Mouse (Mus musculus) heart, postnatal 0 days (tissue): Measurements from ENCODE around the gene Tbx1. TPM values are rescaled to one million over a fixed set of nuclear protein-coding genes. Genes with fewer than 3 reads are reported as not detected.
A peak's percentile ranks its signal among the peaks of the same experiment; 100 is the strongest.

Experiments used
- ATAC-seq: fragments of 200-750 bp; cut with Nextera tagmentation; 2 replicates; pipeline ENCODE4 v1.8.0; 2017; ENCODE audit warnings: low read depth, moderate number of reproducible peaks, moderate library complexity; ENCODE audit not compliant: insufficient read depth
- DNase-seq: peaks from one replicate; pipeline ENCODE4 v3.0.0-alpha.2; 2016; ENCODE audit warnings: low spot score
- H3K27ac ChIP-seq: fragments of 300-500 bp; sonication (generic); 2 replicates; pipeline ENCODE4 v1.5.1; 2014; ENCODE audit warnings: low read depth, mild to moderate bottlenecking
- H3K27me3 ChIP-seq: fragments of 300-500 bp; sonication (generic); 2 replicates; pipeline ENCODE4 v1.6.1; 2014; ENCODE audit warnings: low read length, mixed read lengths; ENCODE audit not compliant: control insufficient read depth, insufficient read depth
- H3K36me3 ChIP-seq: fragments of 300-500 bp; sonication (generic); replicated peaks from 2 replicates; pipeline ENCODE4 v1.6.1; 2014; ENCODE audit warnings: low read length, mixed read lengths; ENCODE audit not compliant: control insufficient read depth, insufficient read depth
- H3K4me1 ChIP-seq: fragments of 300-500 bp; sonication (generic); 2 replicates; pipeline ENCODE4 v1.6.1; 2014; ENCODE audit warnings: antibody characterized with exemption; ENCODE audit not compliant: control insufficient read depth, insufficient read depth
- H3K4me2 ChIP-seq: fragments of 300-500 bp; sonication (generic); 2 replicates; pipeline ENCODE4 v1.6.1; 2014; ENCODE audit warnings: low read depth, mild to moderate bottlenecking, low read length, moderate library complexity
- H3K4me3 ChIP-seq: fragments of 300-500 bp; sonication (generic); 2 replicates; pipeline ENCODE4 v1.5.1; 2014; ENCODE audit warnings: low read depth, low read length
- H3K9ac ChIP-seq: fragments of 300-500 bp; sonication (generic); replicated peaks from 2 replicates; pipeline ENCODE4 v1.6.1; 2014; ENCODE audit warnings: low read depth, low read length, mixed read lengths
- H3K9me3 ChIP-seq: fragments of 300-500 bp; sonication (generic); replicated peaks from 2 replicates; pipeline ENCODE4 v1.6.1; 2016; ENCODE audit warnings: low read length; ENCODE audit not compliant: control insufficient read depth
- CTCF ChIP-seq: IDR thresholded peaks from 2 replicates; pipeline ENCODE4 v1.5.1; 2016; ENCODE audit warnings: antibody characterized with exemption, control low read depth, low read depth
- EP300 ChIP-seq: IDR thresholded peaks from 2 replicates; pipeline ENCODE4 v1.6.1; 2016; ENCODE audit warnings: antibody characterized with exemption, low read depth
- WGBS: fragments of 180-500 bp; shearing (Covaris S2); extraction: QIAGEN DNeasy Blood & Tissue Kit; methylation state at CpG from one replicate; pipeline ENCODE4 v1.1.7; 2014; 5-methylcytosine and 5-hydroxymethylcytosine counted together
- polyA plus RNA-seq: library from polyadenylated mRNA; unstranded; fragments of >200 nt; fragmentation: Nextera tagmentation; extraction: Ambion mirVana; gene quantifications from 2 replicates; pipeline ENCODE4 v1.2.1, GENCODE M21; 2015
- total RNA-seq: library from RNA; depleted of rRNA; stranded (reverse); fragments of >200 nt; gene quantifications from 2 replicates; pipeline ENCODE4 v1.2.3, GENCODE M21; 2014; ENCODE audit warnings: low replicate concordance

The Tbx1 gene
- total and polyA plus RNA-seq, 2 experiments from 2014 or later = 0.14 to 2.1 TPM

GRCm38 (mm10) chr16:18625791-18626311, 35.4 kb upstream of the Tbx1 start:
- Histone ChIP-seq H3K9me3 (no peaks in the 10 kb centered on the region), H3K4me2 (peak overlapping the region; percentile 66), H3K4me1 (0 out of 2 replicates have a peak, but pooled peaks cover 5% of the 10 kb centered on the region), H3K9ac (no peak overlapping the region), H3K27me3 (peaks cover 77% of the 10 kb centered on the region), H3K36me3 (no peaks in the 10 kb centered on the region), H3K27ac (no peak overlapping the region), H3K4me3 (peak overlapping the region; percentile 43)
- ATAC-seq (no peak), DNase-seq (no peak)
- no peak for TF ChIP-seq CTCF
- no peak for TF ChIP-seq EP300
- 8% methylated on average over 26 of the region's 26 CpGs for WGBS

DNA sequence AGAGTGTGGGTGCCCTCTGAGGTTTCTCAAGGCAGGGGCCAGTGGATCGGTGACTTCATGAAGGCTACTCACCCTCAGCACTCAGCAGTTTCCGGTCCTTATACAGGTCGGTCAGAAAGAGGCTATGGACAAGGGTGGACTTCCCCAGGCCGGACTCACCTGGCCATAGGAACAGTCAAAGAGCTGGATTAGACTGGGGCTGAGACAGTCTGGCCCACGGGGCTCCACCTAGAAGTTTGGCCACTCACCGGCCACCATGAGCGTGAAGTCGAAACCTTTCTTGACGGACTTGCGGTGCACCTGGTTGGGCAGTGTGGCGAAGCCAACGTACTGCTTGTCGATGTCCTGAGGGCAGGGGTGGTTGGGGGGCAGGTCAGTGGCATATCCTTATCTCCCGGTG, 34.6 kb upstream of the Tbx1 start:
- H3K4me2 ChIP-seq = no peak overlapping the region
- peaks cover 84% of the 10 kb centered on the region for H3K27me3 ChIP-seq
- H3K9me3 ChIP-seq = no peaks in the 10 kb centered on the region
- H3K4me1 ChIP-seq = 0 out of 2 replicates have a peak, but pooled peaks cover 5% of the 10 kb centered on the region
- no peaks in the 10 kb centered on the region for H3K36me3 ChIP-seq
- ATAC-seq (no peak), DNase-seq (no peak)
- no peak overlapping the region for H3K9ac ChIP-seq
- no peak overlapping the region for H3K4me3 ChIP-seq
- no peak overlapping the region for H3K27ac ChIP-seq
- TF ChIP-seq EP300 = no peak
- no peak for TF ChIP-seq CTCF
- WGBS = 47% methylated on average over 14 of the region's 14 CpGs

GRCm38 (mm10) chr16:18624641-18625040, 34.2 kb upstream of the Tbx1 start:
- H3K36me3 ChIP-seq = no peaks in the 10 kb centered on the region
- no peak for ATAC-seq
- H3K27ac ChIP-seq = no peak overlapping the region
- WGBS = 40% methylated on average over 15 of the region's 15 CpGs
- no peak for TF ChIP-seq EP300
- no peak for TF ChIP-seq CTCF
- no peak overlapping the region for H3K4me2 ChIP-seq
- no peaks in the 10 kb centered on the region for H3K9me3 ChIP-seq
- peaks cover 89% of the 10 kb centered on the region for H3K27me3 ChIP-seq
- no peak for DNase-seq
- H3K4me1 ChIP-seq = 0 out of 2 replicates have a peak, but pooled peaks cover 5% of the 10 kb centered on the region
- no peak overlapping the region for H3K9ac ChIP-seq
- H3K4me3 ChIP-seq = no peak overlapping the region

DNA sequence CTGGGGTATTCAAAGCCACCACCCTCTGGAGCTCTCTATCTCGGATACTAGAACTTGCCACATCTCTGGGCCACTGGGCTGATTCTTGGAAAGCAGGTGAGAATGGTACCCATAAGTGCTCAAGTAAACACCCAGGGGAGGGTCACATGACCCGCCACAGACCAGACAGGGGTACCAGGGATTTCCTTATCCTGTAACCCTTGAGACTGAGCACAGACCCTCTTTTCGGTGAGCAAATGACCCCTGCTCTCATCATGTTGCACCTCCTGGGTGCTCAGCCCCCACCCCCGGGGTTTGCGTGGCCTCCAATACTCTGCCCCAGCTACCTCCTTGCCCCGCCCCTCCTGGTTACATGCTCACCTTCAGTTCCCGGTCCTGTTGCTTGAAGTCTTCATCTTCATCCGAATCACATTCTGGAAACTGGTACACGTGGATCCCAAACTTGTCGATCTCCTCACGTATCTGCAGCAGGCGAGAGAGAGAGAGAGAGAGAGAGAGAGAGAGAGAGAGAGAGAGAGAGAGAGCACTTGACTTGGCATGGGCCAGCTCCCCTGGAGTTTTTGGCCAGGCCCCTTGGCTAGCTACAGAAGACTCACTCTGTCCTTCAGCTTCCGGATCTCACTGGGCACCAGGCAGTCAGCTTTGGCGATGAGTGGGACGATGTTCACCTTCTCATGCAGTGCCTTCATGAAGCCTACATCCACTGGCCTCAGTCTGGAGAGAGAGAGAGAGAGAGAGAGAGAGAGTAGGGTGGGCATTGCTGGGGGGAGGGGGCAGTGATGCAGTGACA, 33.5 kb upstream of the Tbx1 start:
- H3K27me3 ChIP-seq = peaks cover 96% of the 10 kb centered on the region
- H3K27ac ChIP-seq = no peak overlapping the region
- 46% methylated on average over 15 of the region's 15 CpGs for WGBS
- DNase-seq (no peak), ATAC-seq (no peak)
- no peak overlapping the region for H3K4me2 ChIP-seq
- no peak overlapping the region for H3K9ac ChIP-seq
- no peak overlapping the region for H3K4me3 ChIP-seq
- no peaks in the 10 kb centered on the region for H3K9me3 ChIP-seq
- no peak for TF ChIP-seq CTCF
- no peak for TF ChIP-seq EP300
- 0 out of 2 replicates have a peak, but pooled peaks cover 5% of the 10 kb centered on the region for H3K4me1 ChIP-seq
- H3K36me3 ChIP-seq = no peaks in the 10 kb centered on the region

GRCm38 (mm10) chr16:18622916-18623750, 32.7 kb upstream of the Tbx1 start:
- TF ChIP-seq EP300 = no peak
- no peak for TF ChIP-seq CTCF
- Histone ChIP-seq H3K36me3 (no peaks in the 10 kb centered on the region), H3K4me3 (no peak overlapping the region), H3K4me1 (0 out of 2 replicates have a peak, but pooled peaks cover 5% of the 10 kb centered on the region), H3K27me3 (peaks cover 97% of the 10 kb centered on the region), H3K4me2 (no peak overlapping the region), H3K9me3 (no peaks in the 10 kb centered on the region), H3K27ac (no peak overlapping the region), H3K9ac (no peak overlapping the region)
- 40% methylated on average over 29 of the region's 29 CpGs for WGBS
- DNase-seq (no peak), ATAC-seq (no peak)
